Mouse (Mus musculus) midbrain, embryonic 13.5 days (tissue): Measurements from ENCODE around the gene Gm11564. TPM values are rescaled to one million over a fixed set of nuclear protein-coding genes. Genes with fewer than 3 reads are reported as not detected.
"Not testable (repeated sequence)": the region's sequence is repeated elsewhere in the genome, so short reads cannot be mapped to it uniquely, and the experiment has no call there.

ENCODE experiments used
- ATAC-seq: fragments of 200-750 bp; cut with Nextera tagmentation; 2 replicates; pipeline ENCODE4 v1.8.0; 2017; ENCODE audit warnings: mild to moderate bottlenecking, moderate TSS enrichment, moderate library complexity
- H3K27ac ChIP-seq: fragments of 300-500 bp; sonication (generic); 2 replicates; pipeline ENCODE4 v1.5.1; 2015; ENCODE audit warnings: inconsistent platforms, mild to moderate bottlenecking, moderate library complexity
- H3K27me3 ChIP-seq: fragments of 300-500 bp; sonication (generic); 2 replicates; pipeline ENCODE4 v1.6.1; 2015; ENCODE audit warnings: mild to moderate bottlenecking, inconsistent platforms
- H3K36me3 ChIP-seq: fragments of 300-500 bp; sonication (generic); 2 replicates; pipeline ENCODE4 v1.6.1; 2015; ENCODE audit warnings: mild to moderate bottlenecking, inconsistent platforms
- H3K4me1 ChIP-seq: fragments of 300-500 bp; sonication (generic); replicated peaks from 2 replicates; pipeline ENCODE4 v1.6.1; 2015; ENCODE audit warnings: inconsistent platforms
- H3K4me2 ChIP-seq: fragments of 300-500 bp; sonication (generic); replicated peaks from 2 replicates; pipeline ENCODE4 v1.6.1; 2015; ENCODE audit warnings: moderate library complexity, mild to moderate bottlenecking, inconsistent platforms
- H3K4me3 ChIP-seq: fragments of 300-500 bp; sonication (generic); replicated peaks from 2 replicates; pipeline ENCODE4 v1.5.1; 2015; ENCODE audit warnings: mild to moderate bottlenecking, inconsistent platforms
- H3K9ac ChIP-seq: fragments of 300-500 bp; sonication (generic); replicated peaks from 2 replicates; pipeline ENCODE4 v1.6.1; 2015; ENCODE audit warnings: mild to moderate bottlenecking, inconsistent platforms
- H3K9me3 ChIP-seq: fragments of 300-500 bp; sonication (generic); 2 replicates; pipeline ENCODE4 v1.6.1; 2016; ENCODE audit warnings: mild to moderate bottlenecking, inconsistent platforms
- whole genome bisulfite sequencing: fragments of 180-500 bp; shearing (Covaris S2); methylation state at CpG from one replicate; pipeline ENCODE4 v1.1.7; 2015; 5-methylcytosine and 5-hydroxymethylcytosine counted together
- polyA plus RNA-seq: library from polyadenylated mRNA; unstranded; fragments of >200 nt; fragmentation: Nextera tagmentation; extraction: Ambion mirVana; gene quantifications from 2 replicates; pipeline ENCODE4 v1.2.1, GENCODE M21; 2015

Gm11564 gene
- polyA plus RNA-seq, 1 experiment from 2014 or later, result not detected

- not testable (repeated sequence) for H3K9ac ChIP-seq, H3K27me3 ChIP-seq, H3K4me1 ChIP-seq, H3K4me2 ChIP-seq, H3K9me3 ChIP-seq, H3K27ac ChIP-seq, H3K4me3 ChIP-seq, ATAC-seq, H3K36me3 ChIP-seq
These were observed 30.6 kb downstream of the Gm11564 start, which contains the start of gene Krtap4-9 for GRCm38 (mm10) chr11:99784900-99785299. Gene Krtap4-9 (plus strand): TSS chr11:99785200.

GRCm38 (mm10) chr11:99780604-99781003 lies 34.9 kb downstream of the Gm11564 start, which contains the start of gene Krtap4-8:
Gene Krtap4-8 (minus strand): TSS chr11:99780704.
- Histone ChIP-seq H3K27me3 (no peaks in the 10 kb centered on the region), H3K27ac (no peak within 1 kb of the TSS), H3K4me1 (no peaks in the 10 kb centered on the region), H3K9me3 (no peaks in the 10 kb centered on the region), H3K9ac (no peak within 1 kb of the TSS), H3K36me3 (no peaks in the 10 kb centered on the region), H3K4me2 (no peak within 1 kb of the TSS), H3K4me3 (no peak within 1 kb of the TSS)
- ATAC-seq, result no peak
- WGBS, result 96% methylated on average over 2 of the region's 2 CpGs

- Histone ChIP-seq H3K9me3 (no peaks in the 10 kb centered on the region), H3K36me3 (no peaks in the 10 kb centered on the region), H3K9ac (no peak overlapping the region), H3K27ac (no peak overlapping the region), H3K27me3 (no peaks in the 10 kb centered on the region), H3K4me1 (no peaks in the 10 kb centered on the region), H3K4me3 (no peak overlapping the region), H3K4me2 (no peak overlapping the region)
- no peak for ATAC-seq
- 53% methylated on average over 7 of the region's 7 CpGs for WGBS
These were observed 37.1 kb downstream of the Gm11564 start for GRCm38 (mm10) chr11:99778401-99778800.

- not testable (repeated sequence) for H3K4me2 ChIP-seq, H3K27me3 ChIP-seq, H3K9ac ChIP-seq, H3K27ac ChIP-seq, H3K9me3 ChIP-seq, H3K4me1 ChIP-seq, H3K36me3 ChIP-seq, ATAC-seq, H3K4me3 ChIP-seq
These were observed 42.7 kb downstream of the Gm11564 start, which contains the start of gene Gm11595 for GRCm38 (mm10) chr11:99772813-99773212. Gene Gm11595 (minus strand): TSS chr11:99772913.

- Histone ChIP-seq H3K27me3 (no peaks in the 10 kb centered on the region), H3K27ac (no peak overlapping the region), H3K4me3 (no peak overlapping the region), H3K4me2 (no peak overlapping the region), H3K9me3 (no peaks in the 10 kb centered on the region), H3K36me3 (no peaks in the 10 kb centered on the region), H3K4me1 (no peaks in the 10 kb centered on the region), H3K9ac (no peak overlapping the region)
- WGBS, result 95% methylated on average over 2 of the region's 2 CpGs
- ATAC-seq, result no peak
These were observed 47.1 kb downstream of the Gm11564 start for GRCm38 (mm10) chr11:99768410-99768809.

Other genes starting within 250 kb of the Gm11564 start
- gene Krtap3-1, start 249.0 kb downstream of the Gm11564 start, polyA plus RNA-seq, result not detected in 2 replicates
- gene Krtap1-5, start 234.7 kb downstream of the Gm11564 start, polyA plus RNA-seq, result not detected in 2 replicates
- not detected in 2 replicates for gene Krtap1-4, start 232.0 kb downstream of the Gm11564 start, polyA plus RNA-seq
- gene Krtap1-3, start 224.3 kb downstream of the Gm11564 start, polyA plus RNA-seq, result not detected in 2 replicates
- not detected in 2 replicates for gene Krtap9-3, start 217.6 kb downstream of the Gm11564 start, polyA plus RNA-seq
- not detected in 2 replicates for gene Gm11938, start 212.4 kb downstream of the Gm11564 start, polyA plus RNA-seq
- not detected in 2 replicates for gene Gm11937, start 205.5 kb downstream of the Gm11564 start, polyA plus RNA-seq
- not detected in 2 replicates for gene Krtap2-4, start 200.8 kb downstream of the Gm11564 start, polyA plus RNA-seq
- not detected in 2 replicates for gene Gm11562, start 195.2 kb downstream of the Gm11564 start, polyA plus RNA-seq
- not detected in 2 replicates for gene Krtap4-1, start 187.4 kb downstream of the Gm11564 start, polyA plus RNA-seq
- gene Krtap4-2, start 180.6 kb downstream of the Gm11564 start, polyA plus RNA-seq, result not detected in 2 replicates
- gene Krtap4-7, start 171.6 kb downstream of the Gm11564 start, polyA plus RNA-seq, result not detected in 2 replicates
- gene Gm11555, start 165.4 kb downstream of the Gm11564 start, polyA plus RNA-seq, result not detected in 2 replicates
- gene Gm11563, start 156.7 kb downstream of the Gm11564 start, polyA plus RNA-seq, result not detected in 2 replicates
- gene Krtap4-6, start 149.7 kb downstream of the Gm11564 start, polyA plus RNA-seq, result not detected in 2 replicates
- not detected in 2 replicates for gene Gm14190, start 124.9 kb downstream of the Gm11564 start, polyA plus RNA-seq
- not detected in 2 replicates for gene Gm14180, start 81.4 kb downstream of the Gm11564 start, polyA plus RNA-seq
- not detected in 2 replicates for gene Gm11595, start 42.8 kb downstream of the Gm11564 start, polyA plus RNA-seq
- gene Krtap4-8, start 35.0 kb downstream of the Gm11564 start, polyA plus RNA-seq, result not detected in 2 replicates
- not detected in 2 replicates for gene Krtap4-9, start 30.5 kb downstream of the Gm11564 start, polyA plus RNA-seq
- gene Gm11596, start 22.2 kb downstream of the Gm11564 start, polyA plus RNA-seq, result not detected in 2 replicates
- gene Gm11569, start 16.7 kb downstream of the Gm11564 start, polyA plus RNA-seq, result not detected in 2 replicates
- gene Gm11554, start 11.2 kb downstream of the Gm11564 start, polyA plus RNA-seq, result not detected in 2 replicates
- gene Krtap4-13, start 5.8 kb downstream of the Gm11564 start, polyA plus RNA-seq, result not detected in 2 replicates
- not detected in 2 replicates for gene 2300003K06Rik, start 22.4 kb upstream of the Gm11564 start, polyA plus RNA-seq
- not detected in 2 replicates for gene Krtap4-16, start 35.9 kb upstream of the Gm11564 start, polyA plus RNA-seq
- gene Gm11568, start 42.3 kb upstream of the Gm11564 start, polyA plus RNA-seq, result not detected in 2 replicates
- gene Gm11559, start 48.8 kb upstream of the Gm11564 start, polyA plus RNA-seq, result not detected in 2 replicates
- not detected in 2 replicates for gene Krtap9-1, start 57.7 kb upstream of the Gm11564 start, polyA plus RNA-seq
- not detected in 2 replicates for gene Gm11567, start 63.5 kb upstream of the Gm11564 start, polyA plus RNA-seq
- gene Krtap31-1, start 92.3 kb upstream of the Gm11564 start, polyA plus RNA-seq, result not detected in 2 replicates
- not detected in 2 replicates for gene Gm11565, start 99.1 kb upstream of the Gm11564 start, polyA plus RNA-seq
- gene Krtap31-2, start 120.6 kb upstream of the Gm11564 start, polyA plus RNA-seq, result not detected in 2 replicates
- gene Krtap9-5, start 132.8 kb upstream of the Gm11564 start, polyA plus RNA-seq, result not detected in 2 replicates
- gene Krtap29-1, start 163.4 kb upstream of the Gm11564 start, polyA plus RNA-seq, result not detected in 2 replicates
- gene Krtap16-1, start 170.9 kb upstream of the Gm11564 start, polyA plus RNA-seq, result not detected in 2 replicates
- 0.28 and 0.37 TPM in 2 replicates for gene Krtap17-1, start 178.3 kb upstream of the Gm11564 start, polyA plus RNA-seq
- gene Krt33a, start 200.5 kb upstream of the Gm11564 start, polyA plus RNA-seq, result not detected in 2 replicates
- not detected in 2 replicates for gene Krt33b, start 214.2 kb upstream of the Gm11564 start, polyA plus RNA-seq
- gene Krt34, start 225.9 kb upstream of the Gm11564 start, polyA plus RNA-seq, result not detected in 2 replicates
- not detected in 2 replicates for gene Krt31, start 234.9 kb upstream of the Gm11564 start, polyA plus RNA-seq